In the genomic region with DNA sequence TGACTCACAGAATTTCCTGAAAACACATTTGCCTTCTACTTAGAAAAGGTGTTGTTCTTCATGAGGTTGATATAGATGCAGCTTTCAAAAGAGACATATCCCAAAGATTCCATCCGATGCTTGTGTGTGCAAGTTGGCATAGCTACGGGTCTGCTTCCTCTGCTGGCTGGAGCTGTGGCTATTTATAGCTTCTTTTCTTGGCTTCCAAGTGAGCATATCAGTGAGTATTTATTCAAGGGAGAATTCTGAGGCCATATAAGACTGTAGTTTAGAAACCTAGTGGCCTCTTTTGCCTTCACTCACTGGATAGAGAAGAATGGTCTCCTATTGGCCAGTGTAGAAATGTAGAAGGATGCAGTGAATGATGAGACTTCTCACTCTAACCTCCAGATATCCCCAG, we compare ENCODE assay signal across 9 mouse cellular contexts. TPM values are rescaled to one million over a fixed set of nuclear protein-coding genes. Genes with fewer than 3 reads are reported as not detected.
DNase-seq lines count a peak whose midpoint lies in the region; ATAC-seq and TF ChIP-seq lines count a peak whose summit lies in the region.
"Had no signal": no experiment of that assay in that cellular context is flagged by ENCODE, and none has a peak within 500 bp of the region (broad histone marks: within the 10 kb centered on the region; RNA-seq: fewer than 3 reads in every experiment).

No protein-coding gene starts in this region.

- no peaks in the 10 kb centered on the region for H3K9me3 ChIP-seq in forebrain, embryonic 13.5 days (replicated peaks)
- no peaks in the 10 kb centered on the region for H3K9me3 ChIP-seq in forebrain, embryonic 11.5 days (ENCODE audit: control insufficient read depth, low read length)
- no peaks in the 10 kb centered on the region for H3K9me3 ChIP-seq in forebrain, postnatal 0 days (ENCODE audit: low read length)
- no peaks in the 10 kb centered on the region for H3K9me3 ChIP-seq in liver, postnatal 0 days (ENCODE audit: low read length)

- TF ChIP-seq EP300 in liver, postnatal 0 days (IDR thresholded peaks at IDR 0.05; ENCODE audit: low read depth), result no peak

- TF ChIP-seq CTCF in forebrain, postnatal 0 days (IDR thresholded peaks at IDR 0.05; ENCODE audit: low read depth), result no peak
- no peak for TF ChIP-seq CTCF in liver, postnatal 0 days (IDR thresholded peaks at IDR 0.05; ENCODE audit: low read depth)

- H3K27me3 ChIP-seq in forebrain, embryonic 13.5 days, result no peaks in the 10 kb centered on the region
- no peaks in the 10 kb centered on the region for H3K27me3 ChIP-seq in forebrain, embryonic 11.5 days (ENCODE audit: control insufficient read depth, insufficient read depth, low read length)
- no peaks in the 10 kb centered on the region for H3K27me3 ChIP-seq in forebrain, postnatal 0 days (ENCODE audit: insufficient read depth, low read length)
- H3K27me3 ChIP-seq in liver, postnatal 0 days (ENCODE audit: insufficient read depth, low read length), result no peaks in the 10 kb centered on the region

- WGBS in forebrain, embryonic 13.5 days, result 56% methylated on average over 2 of the region's 2 CpGs
- 85% methylated on average over 2 of the region's 2 CpGs for WGBS in forebrain, embryonic 11.5 days
- WGBS in forebrain, postnatal 0 days, result 20% methylated on average over 2 of the region's 2 CpGs
- 55% methylated on average over 2 of the region's 2 CpGs for WGBS in liver, postnatal 0 days (ENCODE audit: insufficient replicate concordance)

- peaks cover 7% of the 10 kb centered on the region; the same call in 1 of the 2 replicates for H3K4me1 ChIP-seq in forebrain, embryonic 13.5 days
- H3K4me1 ChIP-seq in forebrain, embryonic 11.5 days (replicated peaks; ENCODE audit: control insufficient read depth, insufficient read depth, low read length), result no peaks in the 10 kb centered on the region
- 0 out of 2 replicates have a peak, but pooled peaks cover 3% of the 10 kb centered on the region for H3K4me1 ChIP-seq in forebrain, postnatal 0 days (ENCODE audit: insufficient read depth)
- H3K4me1 ChIP-seq in liver, postnatal 0 days (ENCODE audit: insufficient read depth), result no peaks in the 10 kb centered on the region

- no peak overlapping the region for H3K4me3 ChIP-seq in forebrain, embryonic 13.5 days
- no peak overlapping the region for H3K4me3 ChIP-seq in forebrain, embryonic 11.5 days (ENCODE audit: low read depth, low read length)
- no peak overlapping the region for H3K4me3 ChIP-seq in forebrain, postnatal 0 days (ENCODE audit: low read depth, low read length)
- no peak overlapping the region for H3K4me3 ChIP-seq in liver, postnatal 0 days (ENCODE audit: low read depth, low read length)

- no peak overlapping the region for H3K27ac ChIP-seq in forebrain, embryonic 13.5 days
- no peak overlapping the region for H3K27ac ChIP-seq in forebrain, embryonic 11.5 days (ENCODE audit: low read depth, low read length)
- peak overlapping the region; percentile 42 for H3K27ac ChIP-seq in forebrain, postnatal 0 days (ENCODE audit: low read depth, low read length)
- no peak overlapping the region for H3K27ac ChIP-seq in liver, postnatal 0 days (ENCODE audit: low read depth)

- H3K9ac ChIP-seq in forebrain, embryonic 13.5 days, result no peak overlapping the region
- H3K9ac ChIP-seq in forebrain, embryonic 11.5 days (ENCODE audit: low read length), result no peak overlapping the region
- H3K9ac ChIP-seq in forebrain, postnatal 0 days, result no peak overlapping the region
- H3K9ac ChIP-seq in liver, postnatal 0 days (replicated peaks), result no peak overlapping the region

- H3K36me3 ChIP-seq in forebrain, embryonic 13.5 days (ENCODE audit: poor library complexity, severe bottlenecking), result no peaks in the 10 kb centered on the region
- no peaks in the 10 kb centered on the region for H3K36me3 ChIP-seq in forebrain, embryonic 11.5 days (ENCODE audit: control insufficient read depth, insufficient read depth, low read length)
- H3K36me3 ChIP-seq in forebrain, postnatal 0 days (ENCODE audit: insufficient read depth), result no peaks in the 10 kb centered on the region
- H3K36me3 ChIP-seq in liver, postnatal 0 days (replicated peaks; ENCODE audit: insufficient read depth, low read length), result no peaks in the 10 kb centered on the region

- H3K4me2 ChIP-seq in forebrain, embryonic 13.5 days, result no peak overlapping the region
- H3K4me2 ChIP-seq in forebrain, embryonic 11.5 days (ENCODE audit: low read depth, low read length, severe bottlenecking), result no peak overlapping the region
- H3K4me2 ChIP-seq in forebrain, postnatal 0 days (ENCODE audit: low read depth), result no peak overlapping the region
- H3K4me2 ChIP-seq in liver, postnatal 0 days (ENCODE audit: low read depth, low read length), result no peak overlapping the region

- intact Hi-C loops in left cerebral cortex, postnatal 10 days (cut with DNase I), result no loop called here

- DNase-seq in forebrain, embryonic 11.5 days (ENCODE audit: low spot score), result no peak
- peak; percentile 16 for DNase-seq in 3134 (ENCODE audit: extremely low read depth, insufficient read length, low spot score)
- peak; percentile 71 for DNase-seq in forebrain, postnatal 0 days
- peak; percentile 26 to 67 for DNase-seq in left cerebral cortex, postnatal 10 days (ENCODE audit: extremely low spot score in 1 of 2, low spot score in 2 of 2)
- DNase-seq in liver, postnatal 0 days, result no peak
- DNase-seq in thymus, postnatal 25 days, result no peak
- DNase-seq in urinary bladder, postnatal 25 days (ENCODE audit: low spot score), result no peak

- peak; percentile 52; the same call in 1 of the 2 replicates for ATAC-seq in forebrain, embryonic 13.5 days
- no peak for ATAC-seq in forebrain, embryonic 11.5 days (replicated peaks; ENCODE audit: low FRiP score)
- ATAC-seq in forebrain, postnatal 0 days, result peak; percentile 88
- no peak for ATAC-seq in liver, postnatal 0 days
- ATAC-seq: inflammation-experienced regulatory T-cells, adult 6 months had no signal

RNA-seq across cellular contexts. Expression of gene Cacnb2, which starts 38.2 kb away (rescaled TPM):
- 3.3 and 3.5 TPM in 2 replicates for polyA plus RNA-seq in forebrain, embryonic 13.5 days (2015; fragmentation: Nextera tagmentation; extraction: Ambion mirVana)
- polyA plus RNA-seq in forebrain, embryonic 11.5 days (2014; fragmentation: Nextera tagmentation; extraction: Ambion mirVana), result 2.9 and 4.0 TPM in 2 replicates
- total RNA-seq in forebrain, postnatal 0 days (2014; rRNA removed), result 17.4 and 20.4 TPM in 2 replicates
- 2.0 and 4.8 TPM in 2 replicates for polyA plus RNA-seq in forebrain, postnatal 0 days (2015; fragmentation: Nextera tagmentation; extraction: Ambion mirVana)
- total RNA-seq in left cerebral cortex, postnatal 10 days (2021), result 10 to 100 TPM; 32.5 to 36.1 TPM
- polyA plus RNA-seq in liver, postnatal 0 days (2015; fragmentation: Nextera tagmentation; extraction: Ambion mirVana), result 0.11 and 0.24 TPM in 2 replicates

Comparison
In these comparisons a context has a peak if more than half of its experiments do, and no peak if none do; other contexts are left out.
1. ATAC-seq: peak in forebrain, embryonic 13.5 days (single experiment) and forebrain, postnatal 0 days (single experiment); none in forebrain, embryonic 11.5 days (single experiment) and liver, postnatal 0 days (single experiment).
2. DNase-seq: peak in 3134 (single experiment), forebrain, postnatal 0 days (single experiment) and left cerebral cortex, postnatal 10 days (2 of 2); none in forebrain, embryonic 11.5 days (single experiment), liver, postnatal 0 days (single experiment), thymus, postnatal 25 days (single experiment) and urinary bladder, postnatal 25 days (single experiment).